Mouse (Mus musculus): Measurements from ENCODE around the gene Rd3.

The Rd3 gene

DNA sequence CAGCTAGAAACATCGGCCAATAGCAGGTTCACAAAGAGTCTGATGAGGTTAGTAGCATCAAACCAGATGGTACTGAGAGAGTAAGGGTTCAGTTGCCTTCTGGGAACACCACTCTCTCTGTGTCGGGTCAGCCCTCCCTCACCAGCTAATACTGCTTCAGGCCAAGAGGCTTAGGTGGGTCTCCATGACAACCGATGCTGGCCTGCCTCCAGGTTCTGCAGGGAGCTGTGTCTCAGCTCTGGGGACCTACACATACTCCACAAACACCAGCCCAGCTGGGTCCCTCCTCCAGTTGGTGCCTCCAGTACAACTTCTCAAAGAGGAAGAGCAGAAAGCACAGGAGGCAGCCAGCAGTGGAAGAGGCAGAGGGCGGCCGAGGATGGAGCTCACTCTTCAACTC, at the start of gene Rd3:
Gene Rd3, plus strand, starts transcription at position 184 of the 400 bp plus-strand sequence.
- DNase-seq (ENCODE audit: low read depth, low spot score): no peak

DNA sequence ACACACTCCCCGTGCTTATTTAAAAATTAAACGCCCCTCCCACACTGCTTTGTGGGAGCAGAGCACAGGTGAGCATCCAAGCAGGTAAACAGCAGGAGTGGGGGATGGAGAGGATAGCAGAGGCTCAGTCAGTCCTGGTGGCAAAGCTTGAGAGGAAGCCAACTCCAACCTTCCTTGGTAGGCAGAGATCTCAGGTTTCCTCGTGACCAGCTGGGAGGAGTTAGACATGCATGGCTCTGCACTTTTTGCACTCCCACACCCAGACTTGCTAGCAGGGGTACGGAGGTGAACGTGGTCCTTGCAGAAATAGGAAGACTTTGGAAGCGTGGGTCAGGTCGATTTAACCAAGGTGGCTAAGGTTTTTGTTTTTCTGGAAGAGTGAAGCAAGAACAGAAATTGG, 48.8 kb upstream of the Rd3 start:
- no peak for DNase-seq (ENCODE audit: low read depth, low spot score)

DNA sequence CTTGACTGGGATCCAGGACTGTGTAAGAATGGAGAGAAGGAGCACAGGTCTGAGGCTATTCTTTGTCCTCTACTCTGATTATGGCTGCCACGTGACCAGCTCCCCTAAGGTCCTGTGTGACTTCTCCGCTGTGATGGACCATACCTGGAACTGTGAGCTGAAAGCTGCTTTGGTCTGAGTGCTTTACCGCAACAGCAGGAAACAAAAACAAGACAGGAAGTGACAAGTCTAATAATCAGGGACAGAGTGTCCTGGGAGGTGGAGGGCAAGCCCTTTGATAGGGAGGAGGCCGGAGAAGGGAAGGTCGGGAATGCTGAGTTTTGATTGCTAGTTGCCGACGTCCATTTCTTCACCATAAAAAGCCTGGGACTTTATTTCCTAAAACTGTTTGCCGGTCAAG, 48.1 kb upstream of the Rd3 start:
- no peak for DNase-seq (ENCODE audit: low read depth, low spot score)

DNA sequence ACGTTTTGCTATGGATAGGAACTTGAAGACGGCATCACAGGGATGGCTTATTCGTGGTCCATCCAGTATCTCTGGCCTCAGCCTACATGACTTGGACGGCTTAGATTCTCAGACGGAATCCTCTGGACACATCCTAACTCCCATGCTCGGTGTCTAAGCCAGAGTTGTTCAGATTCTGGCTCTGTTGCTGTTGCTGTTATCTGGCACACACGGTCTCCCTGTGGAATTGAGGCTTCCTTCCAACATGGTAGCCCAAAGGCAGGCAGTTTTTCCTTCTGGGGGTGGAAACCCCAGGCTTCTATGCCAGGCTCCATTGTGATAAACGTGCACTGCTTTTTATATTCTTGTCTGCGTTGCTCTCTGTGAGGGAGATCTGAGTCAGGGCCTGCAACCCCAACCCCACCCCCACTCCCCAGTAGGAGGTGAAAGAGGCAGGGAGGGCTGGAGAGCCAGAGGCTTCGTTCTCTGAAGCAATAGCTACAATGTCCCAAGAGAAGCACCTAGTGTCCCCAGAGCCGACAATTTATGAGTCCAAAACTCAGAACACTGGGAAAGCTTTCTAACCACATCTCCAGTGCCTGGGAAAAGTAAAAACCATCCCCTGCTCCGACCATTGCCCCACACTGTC, 47.2 kb upstream of the Rd3 start:
- no peak for DNase-seq (ENCODE audit: low read depth, low spot score)

DNA sequence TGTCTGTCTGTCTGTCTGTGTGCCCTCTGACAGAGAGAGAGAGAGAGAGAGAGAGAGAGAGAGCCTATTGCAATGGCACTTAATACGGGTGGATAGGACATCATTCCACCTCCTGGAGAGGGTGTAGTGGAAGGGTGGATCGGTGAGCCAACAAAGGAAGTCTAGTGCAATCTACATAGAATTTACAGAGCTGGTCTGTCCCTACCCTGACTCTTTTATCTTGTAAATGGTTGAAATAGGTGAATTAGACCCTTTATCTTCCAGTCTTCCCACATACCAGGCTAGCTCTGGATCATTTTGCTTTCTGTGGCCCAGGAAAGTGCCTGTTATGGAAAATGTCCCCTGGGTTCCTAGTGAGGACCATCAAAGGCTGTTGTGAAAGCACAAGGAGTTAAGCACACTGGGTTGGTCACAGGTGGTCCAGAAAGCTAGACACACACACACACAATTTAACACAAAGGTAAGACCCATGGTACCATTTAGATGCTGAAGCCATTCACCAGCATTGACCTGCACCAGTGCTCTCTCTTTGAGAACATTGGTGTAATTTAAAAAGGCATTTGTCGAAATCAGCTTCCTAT, 46.6 kb upstream of the Rd3 start:
- DNase-seq (ENCODE audit: low read depth, low spot score): no peak

DNA sequence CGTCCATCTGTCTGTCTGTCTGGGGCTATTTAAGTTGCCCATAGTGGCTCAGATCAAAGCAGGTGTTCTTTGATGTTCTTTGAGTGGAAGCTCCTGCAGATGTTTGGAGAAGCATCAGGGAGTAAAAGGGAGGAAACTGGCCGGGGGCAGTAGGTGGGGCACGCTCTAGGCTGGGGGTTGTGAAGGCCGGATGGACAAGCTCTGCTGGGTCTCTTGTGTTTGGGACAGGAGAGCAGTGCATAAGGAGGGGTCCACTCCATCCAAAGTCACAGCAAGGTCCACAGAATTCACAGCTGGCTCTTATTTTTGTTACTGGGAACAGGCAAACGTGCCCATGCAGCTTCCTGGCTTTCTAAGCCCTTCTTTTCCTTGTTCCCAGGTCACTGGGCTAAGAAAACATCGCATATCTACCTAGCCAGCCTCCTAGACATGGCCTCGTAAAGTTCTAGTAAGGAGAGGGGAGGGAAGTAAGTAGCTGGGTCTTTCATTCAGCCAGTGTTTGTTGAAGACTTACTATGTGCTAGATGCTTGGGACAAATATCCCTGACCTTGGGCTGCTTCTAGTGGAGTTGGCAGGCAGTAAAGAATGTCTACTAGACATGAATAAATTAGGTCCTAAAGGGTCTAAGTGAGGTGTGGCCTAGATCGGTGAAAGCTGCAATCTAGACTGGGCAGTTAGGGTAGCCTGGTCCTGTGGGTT, 44.7 kb upstream of the Rd3 start:
- DNase-seq (ENCODE audit: low read depth, low spot score): no peak

- DNase-seq (ENCODE audit: low read depth, low spot score): no peak
Observed at GRCm38 (mm10) chr1:191932986-191933632, 44.1 kb upstream of the Rd3 start.

GRCm38 (mm10) chr1:191943638-191944037, 33.5 kb upstream of the Rd3 start:
- DNase-seq (ENCODE audit: low read depth, low spot score): no peak

- DNase-seq (ENCODE audit: low read depth, low spot score): no peak
Observed at GRCm38 (mm10) chr1:191945341-191945740, 31.8 kb upstream of the Rd3 start.

DNA sequence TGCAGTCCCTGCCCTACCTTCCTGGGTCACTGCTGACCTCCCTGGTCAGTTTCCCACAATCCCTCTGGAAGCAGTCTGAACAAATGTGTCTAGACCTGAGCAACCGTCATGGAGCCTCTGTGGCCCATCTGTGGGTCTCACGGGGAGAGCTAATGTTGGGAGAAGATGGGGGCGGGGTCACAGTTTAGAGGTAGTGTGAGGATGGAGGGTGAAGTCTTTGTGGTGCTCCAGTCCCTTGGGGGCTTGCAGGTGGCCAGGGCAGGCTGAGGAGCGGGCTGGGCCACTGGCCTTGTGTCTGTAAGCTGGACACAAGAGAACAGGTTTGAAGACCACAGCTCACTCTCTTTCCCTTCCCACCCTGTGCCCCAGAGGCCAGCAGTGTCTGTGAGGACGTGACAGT, 31.4 kb upstream of the Rd3 start:
- no peak for DNase-seq (ENCODE audit: low read depth, low spot score)

- DNase-seq (ENCODE audit: low read depth, low spot score): no peak
Observed at GRCm38 (mm10) chr1:191946261-191946660, 30.9 kb upstream of the Rd3 start.

GRCm38 (mm10) chr1:191946835-191947234, 30.3 kb upstream of the Rd3 start:
- no peak for DNase-seq (ENCODE audit: low read depth, low spot score)

GRCm38 (mm10) chr1:191947796-191948195, 29.4 kb upstream of the Rd3 start:
- no peak for DNase-seq (ENCODE audit: low read depth, low spot score)

DNA sequence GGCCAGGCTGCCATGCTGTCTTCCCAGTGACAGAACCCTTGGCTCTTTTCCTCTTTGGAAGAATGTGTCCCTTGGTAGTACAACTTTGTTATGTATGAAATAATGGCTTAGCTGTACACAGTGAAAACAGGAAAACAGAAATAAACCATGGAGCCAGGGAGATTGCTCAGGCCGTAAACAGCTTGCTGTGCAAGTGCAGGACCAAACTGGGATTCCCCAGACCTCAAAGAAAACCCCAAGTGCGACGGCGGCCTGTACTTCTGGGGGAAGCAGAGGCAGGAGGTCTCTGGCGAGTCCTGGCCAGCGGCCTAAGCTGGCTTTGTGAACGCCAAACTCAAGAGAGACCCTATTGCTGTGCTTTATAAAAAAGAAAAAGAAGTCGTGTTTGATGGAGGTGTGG, 28.6 kb upstream of the Rd3 start:
- no peak for DNase-seq (ENCODE audit: low read depth, low spot score)

GRCm38 (mm10) chr1:191950611-191951010, 26.6 kb upstream of the Rd3 start:
- no peak for DNase-seq (ENCODE audit: low read depth, low spot score)

DNA sequence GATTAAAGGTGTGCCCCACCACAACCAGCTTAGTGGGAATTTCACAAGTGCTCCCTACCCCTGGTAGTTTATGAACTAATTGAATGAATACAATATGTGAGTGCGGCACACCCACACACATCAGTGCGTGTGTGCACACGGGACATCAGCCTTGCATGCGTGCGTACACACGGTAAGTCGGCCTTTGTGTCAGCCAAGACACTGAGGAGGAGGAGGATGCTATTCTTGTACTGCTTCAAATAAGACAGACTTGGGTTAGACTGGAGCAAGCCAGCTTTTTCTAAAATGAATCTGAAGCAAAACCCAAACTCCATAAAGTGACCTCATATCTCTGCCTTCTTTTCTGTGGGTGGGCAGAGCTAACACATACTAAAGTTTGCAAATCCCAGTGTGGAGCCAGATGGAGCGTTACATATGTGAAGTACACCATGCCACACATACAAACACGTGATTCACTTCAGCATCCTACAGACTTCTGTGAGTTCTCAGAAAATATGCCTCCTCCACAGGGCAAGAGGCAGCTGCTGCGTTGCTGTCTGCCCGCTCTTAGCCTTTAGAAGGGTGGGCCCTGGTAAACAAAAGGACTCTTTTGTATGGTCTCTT, 24.3 kb upstream of the Rd3 start:
- no peak for DNase-seq (ENCODE audit: low read depth, low spot score)

DNA sequence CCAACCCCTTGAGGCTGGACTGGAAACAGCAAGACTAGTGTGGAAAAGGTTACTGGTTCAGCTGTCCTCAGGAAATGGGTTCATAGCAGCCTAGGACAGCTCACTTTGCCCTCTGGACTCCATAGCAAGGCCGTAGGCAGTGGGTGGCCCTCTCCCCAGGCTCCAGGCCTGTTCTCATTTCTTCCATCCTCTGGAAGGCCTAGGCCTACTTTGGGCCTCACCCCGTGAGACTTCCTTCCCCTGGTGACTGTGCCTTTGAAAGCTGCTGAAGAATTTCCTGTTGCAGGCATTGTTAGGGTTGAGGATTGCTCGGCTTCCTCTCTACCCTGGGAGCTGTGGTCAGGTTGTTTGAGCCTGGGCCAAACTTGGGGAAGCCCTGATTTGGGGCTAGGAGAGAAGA, 22.1 kb upstream of the Rd3 start:
- DNase-seq (ENCODE audit: low read depth, low spot score): no peak

DNA sequence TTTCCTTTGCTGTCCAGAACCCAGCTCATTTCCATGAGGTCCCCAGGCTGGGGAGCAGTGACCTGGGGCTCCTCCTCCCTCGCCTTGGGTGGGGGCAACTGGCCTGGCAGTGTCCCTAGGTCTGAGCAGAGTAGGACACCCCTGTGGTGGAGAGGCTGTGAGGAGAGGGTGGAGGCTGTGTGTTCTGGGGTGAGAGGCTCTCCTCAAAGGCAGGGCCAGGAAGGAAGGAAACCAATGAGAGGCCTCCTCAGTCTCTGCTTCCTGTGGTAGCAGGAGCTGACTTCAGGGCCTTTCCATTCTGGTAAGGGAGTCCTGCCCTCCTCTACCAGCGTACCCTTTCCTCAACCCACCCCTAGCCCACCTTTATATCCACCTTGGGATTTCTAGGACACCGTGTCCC, 20.9 kb upstream of the Rd3 start:
- no peak for DNase-seq (ENCODE audit: low read depth, low spot score)

- no peak for DNase-seq (ENCODE audit: low read depth, low spot score)
Observed at GRCm38 (mm10) chr1:191956871-191957270, 20.3 kb upstream of the Rd3 start.

DNA sequence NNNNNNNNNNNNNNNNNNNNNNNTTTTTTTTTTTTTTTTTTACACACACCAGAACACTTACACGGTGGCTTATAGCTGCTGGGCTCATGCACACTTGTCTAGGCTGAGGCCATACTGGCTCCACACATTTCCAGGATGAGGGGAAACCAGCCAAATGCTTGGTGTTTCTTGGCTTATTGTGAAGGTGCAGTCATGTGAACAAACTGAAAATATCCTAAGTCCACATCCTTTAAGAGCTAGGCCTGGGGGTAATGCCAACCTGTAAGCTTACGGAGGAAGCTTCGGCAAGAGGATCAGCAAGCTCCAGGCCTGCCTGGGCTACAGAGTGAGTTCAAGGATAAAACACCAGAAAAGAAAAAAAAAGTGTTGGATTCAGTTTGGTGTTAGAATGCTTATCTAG, 19.8 kb upstream of the Rd3 start:
- no peak for DNase-seq (ENCODE audit: low read depth, low spot score)

DNA sequence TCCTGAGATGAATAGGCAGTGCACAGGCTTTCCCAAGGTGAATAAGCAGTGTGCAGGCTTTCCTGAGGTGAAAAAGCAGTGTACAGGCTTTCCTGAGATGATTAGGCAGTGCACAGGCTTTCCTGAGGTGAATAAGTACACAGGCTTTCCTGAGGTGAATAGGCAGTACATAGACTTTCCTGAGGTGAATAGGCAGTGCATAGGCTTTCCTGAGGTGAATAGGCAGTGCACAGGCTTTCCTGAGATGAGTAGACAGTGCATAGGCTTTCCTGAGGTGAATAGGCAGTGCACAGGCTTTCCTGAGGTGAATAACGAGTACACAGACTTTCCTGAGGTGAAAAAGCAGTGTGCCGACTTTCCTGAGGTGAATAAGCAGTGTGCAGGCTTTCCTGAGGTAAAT, 16.2 kb upstream of the Rd3 start:
- DNase-seq (ENCODE audit: low read depth, low spot score): no peak

GRCm38 (mm10) chr1:191963413-191963812, 13.8 kb upstream of the Rd3 start:
- no peak for DNase-seq (ENCODE audit: low read depth, low spot score)

Measured in c-Kit-negative CD71-positive TER-119-positive erythroid progenitor cells, embryonic 14.5 days (primary cell).